Mouse (Mus musculus) ovary, adult 2 months (tissue): ENCODE measurements around the gene Mtf1. TPM values are rescaled to one million over a fixed set of nuclear protein-coding genes. Genes with fewer than 3 reads are reported as not detected.

Experiments used
- polyA plus RNA-seq: library from polyadenylated mRNA; depleted of rRNA; stranded (reverse); fragments of >200 nt; gene quantifications from 2 replicates; pipeline ENCODE4 v1.2.3, GENCODE M21; 2012; rRNA removed

Gene Mtf1
- polyA plus RNA-seq: 6.4 and 8.5 TPM in 2 replicates

DNA sequence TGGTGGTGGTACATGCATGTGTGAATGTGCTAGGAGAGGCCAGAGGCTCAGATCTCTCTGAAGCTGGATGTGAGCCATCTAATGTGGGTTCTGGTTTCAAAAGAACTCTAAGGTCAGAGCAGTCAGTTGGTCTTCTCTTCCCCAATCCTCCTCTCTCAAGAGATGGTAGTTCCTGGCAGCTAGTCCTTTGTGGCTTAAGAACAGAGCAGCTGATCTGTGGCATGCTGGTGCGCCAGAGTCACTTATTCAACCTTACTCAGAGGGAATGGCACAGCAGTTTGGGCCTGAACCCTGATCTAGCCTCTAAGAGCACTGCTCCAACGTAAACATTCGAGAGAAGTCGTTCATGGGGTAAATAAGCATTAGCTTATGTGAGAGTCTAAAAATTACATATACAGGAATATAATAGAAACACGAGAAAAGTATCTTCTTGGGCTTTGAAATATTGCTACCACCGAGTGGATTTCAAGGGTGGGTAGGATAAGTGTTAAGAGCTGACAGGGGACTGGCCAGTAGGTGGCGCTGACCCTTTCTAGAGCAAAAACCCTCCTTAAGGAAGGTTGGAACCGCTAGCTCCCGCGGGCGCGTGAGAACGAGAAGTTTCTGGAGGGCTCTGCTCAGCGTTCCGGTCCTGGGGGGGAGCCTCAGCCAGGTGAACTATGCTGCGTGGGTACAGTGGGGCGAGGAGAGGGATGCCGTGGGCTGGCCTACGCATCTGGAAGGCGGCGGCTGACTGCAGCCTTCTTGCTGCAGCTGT, at the start of gene Mtf1:
Gene Mtf1 (plus strand): TSS at position 553 of the 757 bp plus-strand sequence.

DNA sequence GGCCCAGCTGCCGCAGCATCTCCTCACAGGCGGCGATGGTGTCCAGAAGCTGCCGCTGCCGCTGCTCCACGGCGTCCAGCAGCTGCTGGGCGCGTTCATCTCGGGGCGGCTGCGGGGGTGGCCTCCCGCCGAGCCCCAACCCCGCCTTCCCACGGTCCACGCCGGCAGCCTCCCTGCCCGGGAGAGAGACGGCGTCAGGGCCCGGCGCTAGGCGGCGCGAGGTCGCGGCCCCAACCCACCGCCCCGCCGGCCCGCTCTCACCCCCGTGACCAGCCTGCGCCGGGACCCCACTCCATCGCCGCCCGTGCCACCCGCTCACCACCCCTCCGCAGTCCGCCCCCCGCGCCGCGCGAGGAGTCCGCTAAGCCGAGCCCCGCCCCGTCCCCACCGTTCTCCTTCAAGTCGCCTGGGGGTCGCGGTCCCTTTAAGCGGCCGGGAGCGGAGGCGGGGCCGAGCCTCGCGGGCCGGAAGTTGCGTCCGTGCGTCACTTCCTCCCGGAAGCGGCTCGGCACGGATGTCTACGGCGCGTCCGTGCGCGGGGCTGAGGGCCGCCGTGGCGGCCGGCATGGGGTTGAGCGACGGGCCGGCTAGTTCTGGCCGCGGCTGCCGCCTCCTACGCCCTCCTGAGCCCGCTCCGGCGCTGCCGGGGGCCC, 48.5 kb downstream of the Mtf1 start, which contains the start of gene Yrdc:
Gene Yrdc (plus strand): TSS at position 419 of the 653 bp plus-strand sequence.

DNA sequence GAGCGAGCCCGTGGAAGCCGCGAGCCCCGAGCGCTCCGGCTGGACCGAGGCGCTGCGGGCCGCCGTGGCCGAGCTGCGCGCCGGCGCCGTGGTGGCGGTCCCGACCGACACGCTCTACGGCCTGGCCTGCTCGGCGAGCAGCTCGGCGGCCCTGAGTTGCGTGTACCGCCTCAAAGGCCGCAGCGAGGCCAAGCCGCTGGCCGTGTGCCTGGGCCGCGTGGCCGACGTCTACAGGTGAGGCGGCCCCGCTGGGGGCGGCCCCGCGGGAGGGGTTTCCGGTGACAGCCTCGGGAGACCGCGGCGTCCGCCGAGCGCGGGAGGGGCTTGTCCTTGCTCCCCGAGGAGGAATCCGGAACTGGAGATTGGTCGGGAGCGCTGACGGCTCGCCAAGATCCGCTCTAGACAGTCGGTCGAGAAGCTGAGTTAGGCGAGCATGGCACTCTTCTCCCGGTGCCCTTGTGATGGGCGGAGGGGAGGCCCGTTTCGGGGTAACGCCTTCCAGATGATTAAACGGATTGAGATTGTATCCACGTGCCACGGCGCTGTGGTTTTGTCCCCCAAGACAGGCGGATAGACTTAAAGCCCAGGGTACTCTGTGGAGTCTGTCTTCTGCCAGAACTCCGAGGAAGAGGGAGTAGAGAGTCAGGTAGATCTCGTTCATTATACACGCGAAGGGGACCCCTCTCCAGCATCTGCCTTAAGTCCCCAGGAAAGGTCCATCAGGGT, 49.2 kb downstream of the Mtf1 start, which contains the start of gene 1110065P20Rik:
Gene 1110065P20Rik (minus strand): TSS at position 264 of the 726 bp plus-strand sequence.

DNA sequence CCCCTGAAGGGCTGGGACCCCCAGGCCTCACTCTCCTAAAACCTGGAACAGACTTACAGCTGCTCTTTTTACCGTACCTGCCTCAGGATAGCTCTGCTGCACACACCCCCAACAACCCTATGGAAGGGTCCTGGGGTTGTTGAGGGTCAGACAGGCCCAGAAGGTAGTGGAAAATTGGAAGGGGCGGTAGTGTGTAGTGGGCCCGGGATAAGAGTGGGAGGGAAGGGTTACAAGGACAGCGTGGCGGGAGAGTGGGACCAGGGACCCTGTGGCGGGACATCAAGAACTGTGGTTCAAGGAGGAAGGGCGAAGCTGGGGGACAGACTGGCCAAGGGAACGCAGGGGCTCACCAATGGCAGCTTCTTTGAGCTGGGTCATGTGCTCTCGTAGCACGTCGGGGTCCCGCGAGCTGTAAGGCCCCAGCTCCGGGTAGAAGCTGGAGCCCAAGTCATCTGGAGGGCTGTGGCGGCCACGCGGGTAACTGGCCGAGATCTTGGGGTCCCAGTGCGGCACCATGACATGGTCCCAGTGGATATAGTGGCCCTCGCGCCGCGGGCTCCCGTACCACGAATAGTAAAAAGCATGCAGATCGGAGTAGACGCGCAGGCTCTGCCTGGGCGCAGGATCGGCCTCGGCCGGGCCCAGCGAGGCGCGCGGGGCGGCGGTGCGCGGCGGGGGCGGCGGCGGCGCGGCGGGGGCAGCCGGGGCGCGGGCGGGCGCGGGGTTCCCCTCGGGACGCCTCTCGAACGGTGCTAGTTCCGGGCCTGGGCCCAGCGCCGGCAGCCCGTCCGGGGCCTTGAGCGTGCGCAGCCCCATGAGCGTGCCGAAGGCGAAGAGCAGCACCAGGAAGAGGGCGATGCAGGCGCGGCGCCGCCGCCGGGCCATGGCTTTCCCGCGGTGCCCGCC, 59.6 kb downstream of the Mtf1 start, which contains the start of gene Maneal:
Gene Maneal (minus strand): TSS at position 889 of the 906 bp plus-strand sequence.

DNA sequence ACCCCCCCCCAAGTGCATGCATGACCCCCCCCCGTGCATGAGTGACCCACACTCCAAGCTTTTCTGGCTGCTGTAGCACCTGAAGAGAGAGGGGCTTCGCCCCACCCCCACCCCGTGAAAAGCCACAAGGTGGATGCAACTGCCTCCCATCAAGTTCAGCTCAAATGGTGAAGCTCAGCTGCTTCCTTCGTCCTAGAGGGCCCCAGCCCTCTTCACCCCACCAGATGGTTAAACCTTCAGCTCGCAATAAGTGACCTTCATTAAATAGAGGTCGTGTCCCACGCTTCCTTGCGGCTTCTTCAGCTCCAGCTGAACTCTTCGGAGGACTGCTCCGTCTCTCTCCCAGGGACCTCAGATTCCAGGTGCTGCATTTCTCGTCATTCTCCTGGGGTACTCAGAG, 78.7 kb downstream of the Mtf1 start, which contains the start of gene Epha10:
Gene Epha10 (plus strand): TSS at position 301 of the 400 bp plus-strand sequence.

Other genes starting within 250 kb of the Mtf1 start
- not detected in 2 replicates for gene 3100002H09Rik, start 191.3 kb upstream of the Mtf1 start, polyA plus RNA-seq
- 0.45 and 0.46 TPM in 2 replicates for gene Pou3f1, start 145.3 kb upstream of the Mtf1 start, polyA plus RNA-seq
- 2.4 and 2.9 TPM in 2 replicates for gene Utp11, start 108.5 kb upstream of the Mtf1 start, polyA plus RNA-seq
- 32.2 and 53.9 TPM in 2 replicates for gene Fhl3, start 101.4 kb upstream of the Mtf1 start, polyA plus RNA-seq
- gene Sf3a3, start 87.3 kb upstream of the Mtf1 start, polyA plus RNA-seq: 11.9 and 16.2 TPM in 2 replicates
- gene Inpp5b, start 60.3 kb upstream of the Mtf1 start, polyA plus RNA-seq: 28.2 and 33.8 TPM in 2 replicates
- 52.3 and 64.7 TPM in 2 replicates for gene Yrdc, start 48.6 kb downstream of the Mtf1 start, polyA plus RNA-seq
- gene 1110065P20Rik, start 49.1 kb downstream of the Mtf1 start, polyA plus RNA-seq: 106 and 134 TPM in 2 replicates
- 1.6 and 1.9 TPM in 2 replicates for gene Maneal, start 60.1 kb downstream of the Mtf1 start, polyA plus RNA-seq
- 0.12 and 0.16 TPM in 2 replicates for gene Epha10, start 78.8 kb downstream of the Mtf1 start, polyA plus RNA-seq
- gene 9930104L06Rik, start 134.9 kb downstream of the Mtf1 start, polyA plus RNA-seq: 21.4 and 22.0 TPM in 2 replicates
- gene Cdca8, start 137.2 kb downstream of the Mtf1 start, polyA plus RNA-seq: 11.3 and 19.8 TPM in 2 replicates
- 37.2 and 38.2 TPM in 2 replicates for gene Rspo1, start 184.3 kb downstream of the Mtf1 start, polyA plus RNA-seq
- gene Gnl2, start 214.5 kb downstream of the Mtf1 start, polyA plus RNA-seq: 17.8 and 19.3 TPM in 2 replicates